Mouse (Mus musculus) retina, postnatal 7 days (tissue): ENCODE measurements around the gene Spp2.

Experiments used
- DNase-seq: peaks from one replicate; pipeline ENCODE4 v3.0.0-alpha.2; 2012; ENCODE audit warnings: low read depth, low spot score

The Spp2 gene

GRCm38 (mm10) chr1:88466325-88467064 lies 59.7 kb downstream of the Spp2 start:
- no peak for DNase-seq

GRCm38 (mm10) chr1:88467866-88468265 lies 61.1 kb downstream of the Spp2 start:
- DNase-seq: no peak

DNA sequence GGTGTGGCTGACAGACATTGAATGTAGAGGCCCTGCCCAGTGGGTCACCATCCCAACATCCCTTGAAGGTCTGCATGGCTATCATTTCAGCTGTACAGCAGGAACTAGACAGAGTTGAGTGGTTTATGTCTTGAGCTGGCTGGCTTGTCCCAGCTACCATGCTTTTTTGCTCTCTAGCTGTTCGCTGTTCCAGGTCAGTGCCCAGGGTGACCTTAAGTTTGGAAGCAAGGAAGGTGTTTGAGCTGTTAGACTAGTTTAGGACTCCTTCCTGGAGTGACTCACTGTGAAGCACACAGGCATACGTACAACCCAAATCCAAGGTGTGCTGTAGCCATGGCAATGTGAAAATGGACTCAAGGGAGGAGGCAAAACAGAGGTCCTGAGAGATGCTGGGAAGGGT lies 61.6 kb downstream of the Spp2 start:
- DNase-seq: no peak

DNA sequence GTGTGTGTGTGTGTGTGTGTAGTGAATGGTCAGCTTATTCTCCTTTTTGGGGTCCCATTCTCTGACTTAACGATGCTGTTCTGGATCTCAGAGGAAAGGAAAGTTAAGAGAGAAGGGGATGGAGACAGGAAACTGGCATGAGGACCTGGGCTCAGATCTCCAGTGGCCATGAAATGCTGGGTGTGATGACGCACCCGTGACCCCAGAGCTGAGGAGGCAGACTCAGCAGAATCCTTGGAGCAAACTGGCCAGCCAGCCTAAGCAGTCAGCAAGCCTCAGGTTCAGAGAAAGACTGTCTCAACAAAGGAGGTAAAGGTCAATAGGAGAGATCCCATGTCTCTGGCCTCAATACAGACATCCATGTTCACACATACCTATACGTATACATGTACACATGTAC lies 63.0 kb downstream of the Spp2 start:
- DNase-seq: no peak

DNA sequence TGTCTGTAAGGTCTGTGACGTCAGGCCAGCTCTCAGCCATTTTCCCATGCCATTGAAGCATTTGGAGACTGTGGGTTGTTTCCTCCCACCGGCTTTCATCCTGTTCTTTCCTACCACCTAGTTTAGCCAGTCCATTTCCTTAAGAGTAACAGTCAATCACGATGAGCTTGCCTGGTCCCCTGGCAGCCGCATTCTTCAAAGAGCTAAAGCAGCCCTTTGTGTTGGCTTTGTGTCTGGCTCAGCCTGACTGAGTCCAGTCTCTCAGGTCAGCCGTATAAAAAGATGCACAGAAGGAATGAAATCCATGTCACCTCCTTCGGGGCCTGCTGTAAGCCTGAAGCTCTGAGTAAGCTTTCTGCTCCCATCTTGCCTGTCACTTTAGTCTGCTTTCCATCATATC lies 65.5 kb downstream of the Spp2 start:
- DNase-seq: no peak

DNA sequence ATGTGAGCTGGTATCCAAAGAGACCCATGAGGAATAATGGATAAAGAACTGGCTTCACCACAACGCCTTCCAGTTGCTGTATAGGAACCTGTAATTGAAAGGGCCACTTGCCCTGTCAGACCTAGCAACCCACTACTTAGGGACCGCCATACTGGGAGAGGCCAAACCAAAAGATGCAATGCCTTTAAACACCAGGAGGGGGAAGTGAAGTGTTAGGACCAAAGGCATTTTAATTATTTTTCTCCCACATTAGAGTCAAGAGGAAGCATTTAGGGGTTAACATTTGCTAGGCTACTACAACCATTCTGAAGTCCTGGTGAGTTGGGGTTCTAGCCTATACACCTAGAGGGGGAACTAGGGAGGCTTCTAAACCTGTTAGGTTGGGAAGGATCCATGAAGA lies 67.1 kb downstream of the Spp2 start:
- no peak for DNase-seq

DNA sequence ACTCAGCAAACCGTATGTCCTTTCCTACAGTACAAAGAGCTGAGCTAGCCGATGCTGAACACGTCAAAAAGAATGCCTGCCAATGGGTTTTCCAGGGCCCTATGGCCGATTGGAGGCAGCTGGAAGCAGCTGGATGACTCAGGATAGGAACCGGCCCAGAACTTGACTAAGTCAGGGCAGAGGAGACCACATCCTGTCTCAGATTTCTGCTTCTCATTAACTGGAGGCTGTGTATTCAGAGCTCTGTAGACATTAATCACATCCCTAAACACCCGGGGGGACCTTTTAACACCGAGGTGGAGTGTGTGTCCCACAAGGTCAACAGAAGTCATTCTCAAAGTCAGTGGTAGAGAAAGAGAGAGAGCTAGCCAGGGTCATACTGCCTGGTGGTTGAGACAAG lies 67.8 kb downstream of the Spp2 start:
- no peak for DNase-seq

- DNase-seq: no peak
Observed at GRCm38 (mm10) chr1:88475502-88475953, 68.8 kb downstream of the Spp2 start.
